Mouse (Mus musculus) CH12.LX (cell line): ENCODE results near the gene Klhdc2. TPM values are rescaled to one million over a fixed set of nuclear protein-coding genes. Genes with fewer than 3 reads are reported as not detected.

Source experiments
- DNase-seq: peaks from one replicate; pipeline ENCODE4 v3.0.0-alpha.2; 2013; ENCODE audit errors: extremely low read depth
- H3K27ac ChIP-seq: 2 replicates; pipeline ENCODE4 v1.5.1; 2012; ENCODE audit warnings: low read depth, mild to moderate bottlenecking, control low read depth, moderate library complexity; ENCODE audit not compliant: insufficient read depth
- H3K27me3 ChIP-seq: replicated peaks from 2 replicates; pipeline ENCODE3; 2012; ENCODE audit warnings: inconsistent platforms
- H3K36me3 ChIP-seq, 2 experiments: replicated peaks in 1 of 2; 2 replicates each; pipeline versions ENCODE3 to v1.6.1; 2012; ENCODE audit warnings: inconsistent platforms in 1 of 2, low read length in 1 of 2, mild to moderate bottlenecking in 1 of 2, mixed read lengths in 1 of 2, moderate library complexity in 1 of 2; ENCODE audit not compliant: control insufficient read depth in 1 of 2, insufficient read depth in 1 of 2
- H3K4me1 ChIP-seq, 2 experiments: 2 replicates each; pipeline ENCODE4 v1.6.1; 2012; ENCODE audit warnings: inconsistent platforms in 1 of 2, moderate library complexity in 1 of 2; ENCODE audit not compliant: insufficient read depth in 2 of 2, control insufficient read depth in 1 of 2
- H3K4me2 ChIP-seq: 2 replicates; pipeline ENCODE4 v1.6.1; 2012; ENCODE audit warnings: low read depth, mild to moderate bottlenecking, control low read depth; ENCODE audit not compliant: poor library complexity, insufficient read depth, severe bottlenecking
- H3K4me3 ChIP-seq, 3 experiments: fragments of 150-350 bp in 1 of 3; sonication (generic) in 1 of 3; replicated peaks in 1 of 3; 2 replicates each; pipeline versions ENCODE3 to v1.5.1; 2011 to 2012; ENCODE audit warnings: low read depth in 2 of 3, low read length in 2 of 3, mild to moderate bottlenecking in 2 of 3, moderate library complexity in 2 of 3, control low read depth in 1 of 3, improper control_type of control experiment in 1 of 3, inconsistent platforms in 1 of 3, mixed read lengths in 1 of 3; ENCODE audit not compliant: poor library complexity in 1 of 3
- H3K79me2 ChIP-seq: replicated peaks from 2 replicates; pipeline ENCODE4 v1.6.1; 2012; ENCODE audit warnings: mild to moderate bottlenecking, moderate library complexity; ENCODE audit not compliant: control insufficient read depth, poor library complexity, insufficient read depth, severe bottlenecking; ENCODE audit errors: extremely low read depth
- H3K9ac ChIP-seq: 2 replicates; pipeline ENCODE4 v1.6.1; 2012; ENCODE audit warnings: low read depth, mild to moderate bottlenecking, control low read depth, moderate library complexity; ENCODE audit not compliant: insufficient read depth
- H3K9me3 ChIP-seq: replicated peaks from 2 replicates; pipeline ENCODE3; 2012; ENCODE audit warnings: low read length, inconsistent platforms, mixed read lengths
- BHLHE40 ChIP-seq: IDR thresholded peaks from 2 replicates; pipeline ENCODE4 v1.6.1; 2011; ENCODE audit warnings: mild to moderate bottlenecking, low read depth, low read length, improper control_type of control experiment
- CHD1 ChIP-seq: IDR thresholded peaks from 2 replicates; pipeline ENCODE4 v1.6.1; 2012; ENCODE audit warnings: low read depth, low read length, improper control_type of control experiment, inconsistent platforms
- CHD2 ChIP-seq: IDR thresholded peaks from 2 replicates; pipeline ENCODE4 v1.6.1; 2011; ENCODE audit warnings: low read length, improper control_type of control experiment
- ETS1 ChIP-seq: conservative IDR thresholded peaks from 2 replicates; pipeline ENCODE4 v1.6.1; 2012; ENCODE audit warnings: low read depth, mild to moderate bottlenecking, inconsistent platforms, low read length, improper control_type of control experiment, moderate library complexity
- GABPA ChIP-seq: IDR thresholded peaks from 2 replicates; pipeline ENCODE4 v1.6.1; 2012; ENCODE audit warnings: low read depth, low read length, improper control_type of control experiment, inconsistent platforms; ENCODE audit not compliant: insufficient replicate concordance
- HCFC1 ChIP-seq: IDR thresholded peaks from 2 replicates; pipeline ENCODE4 v1.6.1; 2012; ENCODE audit warnings: low read depth, mild to moderate bottlenecking, inconsistent platforms, low read length, improper control_type of control experiment
- IRF4 ChIP-seq: IDR thresholded peaks from 2 replicates; pipeline ENCODE4 v1.6.1; 2014; ENCODE audit warnings: low read depth, mild to moderate bottlenecking, inconsistent platforms, low read length, improper control_type of control experiment
- JUN ChIP-seq: IDR thresholded peaks from 2 replicates; pipeline ENCODE4 v1.6.1; 2011; ENCODE audit warnings: low read depth, mild to moderate bottlenecking, low read length, improper control_type of control experiment, moderate library complexity; ENCODE audit not compliant: insufficient read depth
- JUND ChIP-seq: conservative IDR thresholded peaks from 2 replicates; pipeline ENCODE4 v1.6.1; 2011; ENCODE audit warnings: low read depth, low read length, improper control_type of control experiment
- MAFK ChIP-seq: IDR thresholded peaks from 2 replicates; pipeline ENCODE4 v1.6.1; 2011; ENCODE audit warnings: low read length, improper control_type of control experiment; ENCODE audit not compliant: insufficient replicate concordance
- MAX ChIP-seq: IDR thresholded peaks from 2 replicates; pipeline ENCODE4 v1.6.1; 2011; ENCODE audit warnings: low read length, improper control_type of control experiment
- MAZ ChIP-seq: IDR thresholded peaks from 2 replicates; pipeline ENCODE4 v1.6.1; 2012; ENCODE audit warnings: low read depth, mild to moderate bottlenecking, inconsistent platforms, low read length, improper control_type of control experiment, moderate library complexity
- MEF2A ChIP-seq: IDR thresholded peaks from 2 replicates; pipeline ENCODE4 v1.6.1; 2014; ENCODE audit warnings: low read depth, mild to moderate bottlenecking, inconsistent platforms, low read length, improper control_type of control experiment, borderline replicate concordance
- MYC ChIP-seq: IDR thresholded peaks from 2 replicates; pipeline ENCODE4 v1.6.1; 2011; ENCODE audit warnings: low read depth, mild to moderate bottlenecking, improper control_type of control experiment, low read length
- PAX5 ChIP-seq: IDR thresholded peaks from 2 replicates; pipeline ENCODE4 v1.6.1; 2012; ENCODE audit warnings: low read length, inconsistent platforms, mixed read lengths
- TBP ChIP-seq: conservative IDR thresholded peaks from 2 replicates; pipeline ENCODE4 v1.6.1; 2011; ENCODE audit warnings: low read depth, low read length, improper control_type of control experiment
- ZC3H11A ChIP-seq: IDR thresholded peaks from 2 replicates; pipeline ENCODE4 v1.6.1; 2012; ENCODE audit warnings: low read depth, mild to moderate bottlenecking, inconsistent platforms, low read length, improper control_type of control experiment
- ZNF384 ChIP-seq: IDR thresholded peaks from 2 replicates; pipeline ENCODE4 v1.6.1; 2012; ENCODE audit warnings: low read depth, low read length, improper control_type of control experiment, inconsistent platforms
- dilution Hi-C: fragments of 300-500 bp; cut with MboI; formaldehyde crosslinking; loops from 2 replicates; pipeline ENCODE4 v1.14.3; 2020; ENCODE audit warnings: low sequenced_read_pairs; ENCODE audit not compliant: extremely low pct_unique_long_range_greater_than_20kb, extremely low pct_ligation_motif_present
- in situ Hi-C: fragments of 300-500 bp; cut with MboI; formaldehyde crosslinking; loops from 3 replicates; pipeline ENCODE4 v1.14.3; 2019; ENCODE audit warnings: low sequenced_read_pairs, low pct_ligation_motif_present, low pct_unique_long_range_greater_than_20kb, mixed read lengths
- polyA plus RNA-seq: library from polyadenylated mRNA; unstranded; fragments of >175 nt; gene quantifications from 2 replicates; pipeline ENCODE4 v1.2.1, GENCODE M21; 2012; ENCODE audit warnings: low read depth; ENCODE audit not compliant: insufficient read length
- total RNA-seq, 2 experiments: library from RNA; depleted of rRNA; stranded (reverse); fragments of 300-350 nt in 1 of 2; fragments of >200 nt in 1 of 2; gene quantifications; 2 replicates each; pipeline ENCODE4 v1.2.3; 2012 to 2014

Gene Klhdc2
- total and polyA plus RNA-seq, 3 experiments, result 81.8 to 280 (median 103) TPM

DNA sequence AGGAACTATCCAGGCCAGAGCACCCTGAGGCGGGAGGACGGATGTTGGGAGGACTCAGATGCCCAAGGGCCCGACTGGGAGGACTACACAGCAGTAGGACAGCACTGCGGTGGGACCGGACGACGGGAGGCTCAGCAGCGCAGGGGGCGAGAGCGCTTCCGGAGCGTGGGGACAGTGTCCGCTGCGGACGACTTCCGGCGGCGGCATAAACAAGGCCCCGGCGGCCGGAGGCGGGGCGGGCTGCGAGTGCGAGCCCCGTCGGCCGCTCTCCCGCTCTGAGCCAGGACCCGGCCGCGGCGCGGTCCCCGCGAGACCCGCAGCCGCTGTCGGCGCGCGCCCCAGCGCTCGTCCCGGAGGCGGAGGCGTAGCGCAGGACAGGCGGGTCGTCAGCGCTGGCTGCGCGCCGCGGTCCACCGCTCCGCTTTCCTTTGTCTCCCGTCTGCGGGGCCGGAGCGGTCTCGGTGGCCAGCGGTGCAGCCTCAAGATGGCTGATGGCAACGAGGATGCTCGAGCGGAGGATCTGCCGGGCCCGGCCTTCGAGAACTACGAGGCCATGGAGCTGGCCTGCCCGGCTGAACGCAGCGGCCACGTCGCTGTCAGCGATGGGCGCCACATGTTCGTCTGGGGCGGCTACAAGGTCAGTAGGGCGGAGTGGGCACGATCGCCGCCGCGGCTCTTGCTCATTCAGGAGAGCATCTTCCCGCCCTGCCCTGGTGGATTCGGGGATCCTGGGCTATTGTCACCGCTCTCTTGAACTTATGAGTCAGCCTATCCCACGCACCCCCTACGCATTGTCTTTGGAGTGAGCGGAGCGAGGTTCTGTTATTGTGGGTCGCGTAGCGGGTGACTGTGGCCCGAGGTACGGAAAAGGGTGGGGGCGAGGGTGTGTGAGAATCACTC, at the start of gene Klhdc2 (continued):
- 0 out of 2 replicates have a peak, but pooled peaks have one; percentile 35 for TF ChIP-seq MAZ

GRCm38 (mm10) chr12:69249766-69250165, 46.7 kb upstream of the Klhdc2 start:
- Histone ChIP-seq H3K4me3 (no peak overlapping the region), H3K9ac (no peak overlapping the region), H3K27me3 (no peaks in the 10 kb centered on the region), H3K79me2 (no peaks in the 10 kb centered on the region), H3K4me1 (no peaks in the 10 kb centered on the region), H3K36me3 (peaks cover 0 to 12% of the 10 kb centered on the region in 2 experiments), H3K9me3 (no peaks in the 10 kb centered on the region), H3K4me2 (no peak overlapping the region), H3K27ac (no peak overlapping the region)
- dilution Hi-C loops, result no loop called here
- in situ Hi-C loops, result no loop called here
- TF ChIP-seq JUN (no peak), MAFK (no peak), ZC3H11A (no peak), JUND (no peak), ETS1 (no peak), CHD2 (no peak), ZNF384 (no peak), BHLHE40 (no peak), CHD1 (no peak), IRF4 (no peak), HCFC1 (no peak), MEF2A (no peak), MAX (no peak), TBP (no peak), GABPA (no peak), MAZ (no peak), PAX5 (no peak), MYC (no peak)
- DNase-seq, result no peak
